Mouse (Mus musculus) neutrophil, adult 5-6 weeks (primary cell): ENCODE data around the gene Nav1. TPM values are rescaled to one million over a fixed set of nuclear protein-coding genes. Genes with fewer than 3 reads are reported as not detected.

Source experiments
- ATAC-seq: fragments of 151-379, 151-347 bp; 2 replicates; pipeline ENCODE4 v1.8.0; 2017; ENCODE audit warnings: mild to moderate bottlenecking, moderate TSS enrichment; ENCODE audit not compliant: insufficient number of reproducible peaks, poor library complexity, low FRiP score, severe bottlenecking; ENCODE audit errors: extremely low read depth
- total RNA-seq: library from RNA; stranded (forward); fragments of 200-1000 nt; gene quantifications from 2 replicates; pipeline ENCODE4 v1.2.3, GENCODE M21; 2017

Nav1 gene
- total RNA-seq, 1 experiment from 2014 or later = 1.0 TPM

DNA sequence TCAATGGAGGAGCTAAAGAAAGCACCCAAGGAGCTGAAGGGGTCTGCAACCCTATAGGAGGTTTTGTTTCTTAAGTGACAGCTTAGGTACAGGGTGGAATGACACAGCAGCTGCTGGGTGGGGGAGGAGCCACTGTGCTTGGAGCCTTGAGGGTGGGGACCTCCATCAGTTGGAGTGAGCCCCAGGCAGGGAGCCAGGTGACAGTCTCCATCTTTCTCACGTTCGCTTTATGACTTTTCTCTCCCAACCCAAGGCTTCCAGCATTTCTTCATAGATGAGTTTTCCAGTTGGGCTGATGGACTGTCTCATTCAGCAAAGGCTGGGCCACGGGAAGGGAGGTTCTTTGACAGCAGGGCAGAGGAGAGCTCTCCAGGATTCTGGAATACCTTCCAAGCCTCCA lies 14.2 kb upstream of the Nav1 start:
- ATAC-seq = no peak

DNA sequence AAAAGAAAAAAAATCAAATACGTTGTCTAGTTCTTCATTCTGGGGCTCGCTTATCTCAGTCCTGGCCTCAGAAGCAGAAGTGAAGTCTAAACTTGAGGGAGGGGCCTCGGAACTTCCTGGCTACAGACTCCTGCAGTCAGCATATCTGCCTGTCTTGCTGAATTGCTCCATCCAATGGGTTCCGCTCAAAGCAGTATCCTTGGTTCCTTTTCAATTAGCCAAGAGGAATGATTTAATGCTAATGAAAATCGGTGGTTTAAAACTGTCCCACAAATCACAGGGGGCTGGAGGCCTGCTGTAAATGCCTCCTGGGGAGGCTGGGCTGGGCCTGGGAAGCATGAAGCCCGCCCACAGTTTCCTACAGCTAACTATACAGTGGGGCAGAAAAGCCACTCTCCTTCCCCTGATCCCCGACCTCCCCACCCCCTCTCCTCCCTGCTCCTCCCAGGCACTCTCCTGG lies 12.9 kb upstream of the Nav1 start:
- ATAC-seq = peak; percentile 73

DNA sequence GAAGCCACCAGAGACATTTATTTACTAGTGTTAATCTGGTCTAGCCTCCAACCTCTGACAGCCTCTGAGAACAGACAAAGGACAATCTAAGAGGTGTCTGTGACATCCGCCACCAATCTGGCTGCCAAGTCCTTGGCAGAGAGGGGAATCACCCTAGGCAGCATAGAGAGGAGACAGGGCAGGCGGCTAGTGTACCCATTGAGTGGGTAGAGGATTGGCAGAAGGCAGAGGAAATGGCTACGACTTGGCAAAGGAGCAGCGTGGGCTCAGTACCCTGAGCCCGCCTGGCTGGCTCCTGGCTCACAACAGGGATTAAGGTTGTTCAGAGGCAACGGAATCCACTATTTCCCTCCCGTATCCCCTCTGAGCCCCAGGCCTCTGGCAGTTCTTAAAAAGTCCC lies 12.0 kb upstream of the Nav1 start:
- ATAC-seq = no peak

GRCm38 (mm10) chr1:135617344-135617743 lies 10.2 kb upstream of the Nav1 start:
- ATAC-seq = no peak

- no peak for ATAC-seq
These were observed 8.9 kb upstream of the Nav1 start for GRCm38 (mm10) chr1:135615715-135616641.

- no peak for ATAC-seq
These were observed 2.5 kb upstream of the Nav1 start for GRCm38 (mm10) chr1:135609621-135610020.

- no peak for ATAC-seq
These were observed 610 bp downstream of the Nav1 start for GRCm38 (mm10) chr1:135606355-135607015.

- ATAC-seq = no peak
These were observed 1.6 kb downstream of the Nav1 start for GRCm38 (mm10) chr1:135605530-135605929.

- ATAC-seq = no peak
These were observed 2.6 kb downstream of the Nav1 start for GRCm38 (mm10) chr1:135604361-135605052.

- no peak for ATAC-seq
These were observed 3.8 kb downstream of the Nav1 start for GRCm38 (mm10) chr1:135603121-135603870.

DNA sequence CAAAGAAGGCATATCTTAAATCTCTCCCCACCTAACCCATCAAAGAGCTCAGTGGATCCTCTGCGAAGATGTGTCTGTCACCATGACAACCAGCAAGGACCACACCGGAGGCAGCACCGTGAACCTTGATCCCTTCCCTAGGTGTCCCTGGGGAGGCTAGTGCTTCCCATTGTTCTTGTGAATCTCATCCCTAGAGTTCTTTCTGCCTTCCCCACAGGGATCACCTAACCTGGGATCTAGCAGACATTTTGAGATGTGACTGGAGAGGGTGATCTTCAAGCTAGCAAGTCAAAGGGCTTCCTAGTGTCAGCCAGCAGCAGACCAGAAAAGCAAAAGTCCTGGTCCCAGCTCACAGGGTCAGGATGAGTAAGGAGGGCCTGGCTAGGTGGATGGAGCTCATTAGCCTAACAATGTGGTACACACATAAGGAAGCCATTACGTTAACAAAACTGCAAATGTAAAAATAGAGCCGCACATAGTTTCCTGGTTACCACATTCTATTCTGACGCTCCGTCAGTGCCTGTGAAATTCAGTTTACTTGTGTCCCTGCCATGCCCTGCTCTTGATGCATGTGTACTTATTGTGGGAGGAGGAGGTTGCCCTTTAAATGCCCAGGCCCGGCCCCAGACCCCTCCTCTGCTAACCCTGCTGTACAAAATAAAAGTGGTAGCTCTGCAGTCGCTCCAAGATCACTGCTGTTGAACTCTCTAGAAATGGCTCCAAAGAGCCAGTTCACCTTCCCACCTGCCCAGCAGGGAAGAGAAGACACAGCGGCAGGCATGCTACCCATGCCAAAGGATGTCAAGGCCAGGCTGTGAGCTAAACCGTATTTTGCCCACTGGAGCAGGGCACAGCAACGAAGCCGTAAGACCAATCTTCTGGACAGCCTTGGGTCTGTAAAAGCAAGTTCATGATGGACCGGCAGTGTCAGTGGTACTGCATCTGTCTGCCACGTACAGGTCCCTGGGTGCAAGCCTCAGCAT lies 6.8 kb downstream of the Nav1 start:
- ATAC-seq = no peak

- ATAC-seq = no peak
These were observed 8.7 kb downstream of the Nav1 start for GRCm38 (mm10) chr1:135598251-135598879.

DNA sequence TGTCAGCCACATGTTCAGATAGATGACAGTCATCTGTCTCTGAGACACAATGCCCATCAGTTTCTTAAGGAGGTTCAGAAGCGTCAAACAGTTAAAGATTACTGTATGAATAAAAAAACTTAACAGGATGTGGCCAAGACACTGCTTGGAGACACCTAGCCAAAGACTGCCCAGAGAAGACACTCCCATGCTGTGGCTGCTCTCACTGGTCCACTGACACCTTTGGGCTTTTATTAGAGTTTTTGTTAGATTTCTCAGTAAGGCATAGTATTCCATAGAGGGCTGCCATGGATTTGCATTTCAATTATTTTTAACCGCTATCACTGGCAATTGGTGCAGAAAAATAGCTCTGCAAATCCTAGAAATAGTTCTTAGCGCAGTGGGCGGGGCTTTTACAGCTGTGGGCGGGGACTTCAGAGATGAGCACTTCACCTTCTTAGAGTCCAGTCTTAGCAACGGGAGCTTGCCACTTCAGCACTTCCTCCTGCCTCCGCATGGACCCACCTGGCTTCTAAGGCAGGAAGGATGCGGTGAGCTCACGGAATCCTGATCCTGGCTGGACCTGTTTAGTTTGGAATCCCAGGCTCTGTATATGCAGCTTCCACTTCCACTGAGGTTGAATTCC lies 12.7 kb downstream of the Nav1 start:
- no peak for ATAC-seq

- no peak for ATAC-seq
These were observed 13.4 kb downstream of the Nav1 start for GRCm38 (mm10) chr1:135593560-135594278.

- ATAC-seq = no peak
These were observed 16.3 kb downstream of the Nav1 start for GRCm38 (mm10) chr1:135590776-135591175.

- ATAC-seq = no peak
These were observed 18.1 kb downstream of the Nav1 start for GRCm38 (mm10) chr1:135588973-135589372.
